Mouse (Mus musculus) liver, postnatal 0 days (tissue): ENCODE data around the gene 4930486L24Rik. TPM values are rescaled to one million over a fixed set of nuclear protein-coding genes. Genes with fewer than 3 reads are reported as not detected.

Source experiments
- ATAC-seq: fragments of 200-750 bp; cut with Nextera tagmentation; 2 replicates; pipeline ENCODE4 v1.8.0; 2017; ENCODE audit warnings: mild to moderate bottlenecking, moderate library complexity
- DNase-seq: peaks from one replicate; pipeline ENCODE4 v3.0.0-alpha.2; 2016
- H3K27ac ChIP-seq: fragments of 300-500 bp; sonication (generic); 2 replicates; pipeline ENCODE4 v1.5.1; 2014; ENCODE audit warnings: antibody characterized with exemption, moderate library complexity, mild to moderate bottlenecking, low read depth
- H3K27me3 ChIP-seq: fragments of 300-500 bp; sonication (generic); 2 replicates; pipeline ENCODE4 v1.6.1; 2014; ENCODE audit warnings: low read length, control low read depth, mixed read lengths; ENCODE audit not compliant: insufficient read depth
- H3K36me3 ChIP-seq: fragments of 300-500 bp; sonication (generic); replicated peaks from 2 replicates; pipeline ENCODE4 v1.6.1; 2014; ENCODE audit warnings: mild to moderate bottlenecking, control low read depth, low read length, moderate library complexity, mixed read lengths; ENCODE audit not compliant: insufficient read depth
- H3K4me1 ChIP-seq: fragments of 300-500 bp; sonication (generic); 2 replicates; pipeline ENCODE4 v1.6.1; 2014; ENCODE audit warnings: antibody characterized with exemption, mild to moderate bottlenecking, control low read depth; ENCODE audit not compliant: insufficient read depth
- H3K4me2 ChIP-seq: fragments of 300-500 bp; sonication (generic); 2 replicates; pipeline ENCODE4 v1.6.1; 2014; ENCODE audit warnings: low read depth, mild to moderate bottlenecking, low read length, moderate library complexity, mixed read lengths
- H3K4me3 ChIP-seq: fragments of 300-500 bp; sonication (generic); 2 replicates; pipeline ENCODE4 v1.5.1; 2014; ENCODE audit warnings: low read depth, low read length
- H3K9ac ChIP-seq: fragments of 300-500 bp; sonication (generic); replicated peaks from 2 replicates; pipeline ENCODE4 v1.6.1; 2014; ENCODE audit warnings: mild to moderate bottlenecking, moderate library complexity
- H3K9me3 ChIP-seq: fragments of 300-500 bp; sonication (generic); 2 replicates; pipeline ENCODE4 v1.6.1; 2016; ENCODE audit warnings: mild to moderate bottlenecking, control low read depth, low read length, mixed read lengths
- CTCF ChIP-seq: sonication (generic); IDR thresholded peaks from 2 replicates; pipeline ENCODE4 v1.5.1; 2016; ENCODE audit warnings: antibody characterized with exemption, low read depth
- EP300 ChIP-seq: IDR thresholded peaks from 2 replicates; pipeline ENCODE4 v1.6.1; 2016; ENCODE audit warnings: antibody characterized with exemption, low read depth, mild to moderate bottlenecking
- WGBS: fragments of 180-500 bp; shearing (Covaris S2); extraction: QIAGEN DNeasy Blood & Tissue Kit; methylation state at CpG from one replicate; pipeline ENCODE4 v1.1.7; 2014; ENCODE audit not compliant: insufficient replicate concordance; 5-methylcytosine and 5-hydroxymethylcytosine counted together
- polyA plus RNA-seq: library from polyadenylated mRNA; unstranded; fragments of >200 nt; fragmentation: Nextera tagmentation; extraction: Ambion mirVana; gene quantifications from 2 replicates; pipeline ENCODE4 v1.2.1, GENCODE M21; 2015

The 4930486L24Rik gene
- polyA plus RNA-seq, 1 experiment from 2014 or later: not detected

- Histone ChIP-seq H3K9me3 (no peaks in the 10 kb centered on the region), H3K27ac (no peak overlapping the region), H3K4me1 (no peaks in the 10 kb centered on the region), H3K9ac (no peak overlapping the region), H3K4me3 (no peak overlapping the region), H3K36me3 (no peaks in the 10 kb centered on the region), H3K4me2 (no peak overlapping the region), H3K27me3 (no peaks in the 10 kb centered on the region)
- TF ChIP-seq CTCF (peak; percentile 73), EP300 (no peak)
- WGBS: 6% methylated on average over 7 of the region's 7 CpGs
- DNase-seq (peak; percentile 58), ATAC-seq (no peak)
Observed at GRCm38 (mm10) chr13:60819469-60819868, 44.8 kb downstream of the 4930486L24Rik start.

GRCm38 (mm10) chr13:60813722-60814121, 50.6 kb downstream of the 4930486L24Rik start:
- Histone ChIP-seq H3K9me3 (no peaks in the 10 kb centered on the region), H3K4me2 (no peak overlapping the region), H3K36me3 (no peaks in the 10 kb centered on the region), H3K27ac (no peak overlapping the region), H3K9ac (no peak overlapping the region), H3K27me3 (no peaks in the 10 kb centered on the region), H3K4me3 (no peak overlapping the region), H3K4me1 (no peaks in the 10 kb centered on the region)
- no peak for DNase-seq
- no peak for ATAC-seq
- 50% methylated on average over 1 of the region's 1 CpGs for WGBS
- TF ChIP-seq EP300: no peak
- TF ChIP-seq CTCF: no peak

DNA sequence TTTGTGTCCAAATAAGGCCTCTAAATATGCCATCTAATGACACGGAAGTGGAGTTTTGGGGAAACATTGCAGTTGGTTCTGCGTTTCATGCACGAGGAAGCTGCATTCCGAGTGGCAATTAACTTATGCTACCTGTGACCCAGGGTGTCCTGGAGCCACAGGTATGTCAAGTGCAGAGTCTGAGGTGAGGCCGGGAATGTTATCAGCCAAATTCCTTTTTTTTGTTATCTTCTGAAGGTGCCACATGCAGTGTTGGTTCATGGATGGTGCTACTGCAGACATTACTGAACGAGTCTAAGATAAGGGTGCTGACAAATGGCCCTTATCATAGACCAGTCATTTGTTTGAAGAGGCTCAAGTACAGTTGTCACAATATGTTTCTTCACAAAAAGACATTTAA, 51.5 kb downstream of the 4930486L24Rik start:
- WGBS: 70% methylated on average over 6 of the region's 6 CpGs
- Histone ChIP-seq H3K36me3 (no peaks in the 10 kb centered on the region), H3K27me3 (no peaks in the 10 kb centered on the region), H3K4me2 (no peak overlapping the region), H3K27ac (no peak overlapping the region), H3K9ac (no peak overlapping the region), H3K4me1 (no peaks in the 10 kb centered on the region), H3K9me3 (no peaks in the 10 kb centered on the region), H3K4me3 (no peak overlapping the region)
- DNase-seq (no peak), ATAC-seq (no peak)
- no peak for TF ChIP-seq EP300
- TF ChIP-seq CTCF: no peak

- Histone ChIP-seq H3K27me3 (no peaks in the 10 kb centered on the region), H3K4me3 (no peak overlapping the region), H3K9ac (no peak overlapping the region), H3K4me1 (no peaks in the 10 kb centered on the region), H3K36me3 (no peaks in the 10 kb centered on the region), H3K27ac (no peak overlapping the region), H3K9me3 (no peaks in the 10 kb centered on the region), H3K4me2 (no peak overlapping the region)
- DNase-seq (no peak), ATAC-seq (no peak)
- no peak for TF ChIP-seq CTCF
- 57% methylated on average over 2 of the region's 2 CpGs for WGBS
Observed at GRCm38 (mm10) chr13:60809690-60810089, 54.6 kb downstream of the 4930486L24Rik start.

- Histone ChIP-seq H3K4me2 (no peak within 1 kb of the TSS), H3K27me3 (no peaks in the 10 kb centered on the region), H3K4me3 (no peak within 1 kb of the TSS), H3K9ac (no peak within 1 kb of the TSS), H3K9me3 (no peaks in the 10 kb centered on the region), H3K27ac (no peak within 1 kb of the TSS), H3K4me1 (no peaks in the 10 kb centered on the region), H3K36me3 (no peaks in the 10 kb centered on the region)
- TF ChIP-seq CTCF (no peak), EP300 (no peak)
- WGBS: 70% methylated on average over 1 of the region's 1 CpGs
- DNase-seq (no peak), ATAC-seq (no peak)
Observed at GRCm38 (mm10) chr13:60802749-60803148, 61.5 kb downstream of the 4930486L24Rik start, which contains the start of gene Ctsll3. Ctsll3 (minus strand) TSS chr13:60802849.

Other genes with a start within 250 kb of the 4930486L24Rik start
- not detected in 2 replicates for gene BC051665, start 78.1 kb downstream of the 4930486L24Rik start, polyA plus RNA-seq
- not detected in 2 replicates for gene Ctsll3, start 61.6 kb downstream of the 4930486L24Rik start, polyA plus RNA-seq
- 0.43 and 0.44 TPM in 2 replicates for gene Gm49392, start 32.4 kb upstream of the 4930486L24Rik start, polyA plus RNA-seq
- gene Ctla2b, start 33.0 kb upstream of the 4930486L24Rik start, polyA plus RNA-seq: 8.4 and 9.0 TPM in 2 replicates
- not detected in 2 replicates for gene Tpbpb, start 40.4 kb upstream of the 4930486L24Rik start, polyA plus RNA-seq
- not detected in 2 replicates for gene Gm49393, start 71.1 kb upstream of the 4930486L24Rik start, polyA plus RNA-seq
- gene Gm49391, start 72.1 kb upstream of the 4930486L24Rik start, polyA plus RNA-seq: 2.9 and 3.4 TPM in 2 replicates
- 42.0 and 42.9 TPM in 2 replicates for gene Ctla2a, start 72.2 kb upstream of the 4930486L24Rik start, polyA plus RNA-seq
- not detected in 2 replicates for gene Tpbpa, start 77.5 kb upstream of the 4930486L24Rik start, polyA plus RNA-seq
- gene Ctsj, start 141.5 kb upstream of the 4930486L24Rik start, polyA plus RNA-seq: 0.09 TPM in 1 of 2 replicates, not detected in the other
- not detected in 2 replicates for gene Ctsq, start 176.2 kb upstream of the 4930486L24Rik start, polyA plus RNA-seq